Mouse (Mus musculus) left cerebral cortex, postnatal 10 days (tissue): ENCODE measurements around the gene Ephx1. TPM values are rescaled to one million over a fixed set of nuclear protein-coding genes. Genes with fewer than 3 reads are reported as not detected.
A peak's percentile ranks its signal among the peaks of the same experiment; 100 is the strongest.

ENCODE experiments used
- DNase-seq, 2 experiments: peaks; one replicate each; pipeline ENCODE4 v3.0.0; 2021 to 2022; ENCODE audit warnings: low spot score in 2 of 2, mixed read lengths in 1 of 2; ENCODE audit errors: extremely low spot score in 1 of 2
- intact Hi-C: fragments of 180-260 bp; cut with DNase I; formaldehyde crosslinking; loops from one replicate; pipeline ENCODE4 v1.15.1; 2025
- total RNA-seq, 2 experiments: library from RNA; stranded (reverse); gene quantifications; 2 replicates each; pipeline ENCODE4 v1.2.3; 2021

Ephx1 gene
- total RNA-seq, 2 experiments from 2014 or later = 12.3 to 12.7 TPM

- no peak for DNase-seq
- intact Hi-C loops = no loop called here
Measured at GRCm38 (mm10) chr1:181016045-181016444, 4.7 kb downstream of the Ephx1 start.

- intact Hi-C loops = no loop called here
- peak; percentile 24 to 70 for DNase-seq
Measured at GRCm38 (mm10) chr1:181015558-181015957, 5.1 kb downstream of the Ephx1 start.

DNA sequence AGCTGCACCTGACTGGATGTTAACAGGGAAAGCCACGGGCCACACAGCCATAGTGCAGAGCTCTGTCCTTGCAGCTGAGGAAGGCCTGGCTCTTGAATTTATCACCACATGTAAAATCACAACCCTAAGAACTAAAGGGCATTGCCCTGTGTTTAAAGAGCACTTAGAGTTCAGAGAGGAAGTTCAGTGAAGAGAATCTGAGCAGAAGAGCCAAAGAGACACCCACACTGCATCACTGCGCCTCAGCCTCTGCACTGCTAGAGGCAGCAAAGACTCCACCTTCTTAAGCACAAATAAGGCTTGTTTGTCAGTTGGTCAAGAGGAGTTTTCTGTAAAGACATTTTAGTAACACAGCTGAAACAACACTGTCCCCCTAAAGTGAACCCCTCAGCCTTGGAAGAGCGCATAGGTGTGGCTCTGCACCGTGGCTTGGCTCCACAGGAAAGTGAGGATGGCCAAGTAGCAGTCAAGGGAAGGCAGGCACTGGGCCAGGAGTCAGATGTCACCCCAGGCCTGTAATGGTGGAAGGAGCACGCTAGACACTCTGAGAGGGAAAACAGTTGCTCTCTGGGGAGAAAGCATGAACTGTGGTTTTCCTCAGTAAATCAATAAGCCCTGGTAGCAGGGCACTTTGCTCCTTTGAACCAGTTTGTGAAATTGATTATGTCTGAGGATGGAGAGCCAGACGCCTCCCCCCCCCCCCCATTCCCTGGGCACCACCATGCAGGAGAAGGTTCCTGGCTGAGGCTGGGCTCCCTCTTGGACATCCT is 5.8 kb downstream of the Ephx1 start:
- intact Hi-C loops = no loop called here
- DNase-seq = peak in 1 of 2 experiments; percentile 77

DNA sequence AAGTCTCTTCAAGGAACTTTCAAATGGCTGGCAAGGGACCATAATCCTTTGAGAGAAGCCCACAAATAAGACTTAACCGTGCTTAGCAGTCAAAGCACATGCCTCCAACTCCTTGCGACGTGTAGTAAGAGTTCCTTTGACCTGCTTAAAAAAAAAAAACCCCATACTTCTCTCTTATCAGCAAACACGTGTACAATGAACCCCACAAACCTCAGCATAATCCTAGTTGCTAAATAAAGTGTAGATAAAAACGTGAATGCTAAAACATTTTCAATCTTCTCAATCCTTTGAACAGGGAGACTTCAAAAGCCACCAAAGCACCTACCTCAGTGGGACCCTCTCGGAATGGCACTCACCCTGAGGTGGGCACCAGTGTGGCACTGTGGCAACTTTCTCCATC is 7.3 kb downstream of the Ephx1 start:
- intact Hi-C loops = no loop called here
- no peak for DNase-seq

- intact Hi-C loops = no loop called here
- no peak for DNase-seq
Measured at GRCm38 (mm10) chr1:181012416-181012815, 8.3 kb downstream of the Ephx1 start.

DNA sequence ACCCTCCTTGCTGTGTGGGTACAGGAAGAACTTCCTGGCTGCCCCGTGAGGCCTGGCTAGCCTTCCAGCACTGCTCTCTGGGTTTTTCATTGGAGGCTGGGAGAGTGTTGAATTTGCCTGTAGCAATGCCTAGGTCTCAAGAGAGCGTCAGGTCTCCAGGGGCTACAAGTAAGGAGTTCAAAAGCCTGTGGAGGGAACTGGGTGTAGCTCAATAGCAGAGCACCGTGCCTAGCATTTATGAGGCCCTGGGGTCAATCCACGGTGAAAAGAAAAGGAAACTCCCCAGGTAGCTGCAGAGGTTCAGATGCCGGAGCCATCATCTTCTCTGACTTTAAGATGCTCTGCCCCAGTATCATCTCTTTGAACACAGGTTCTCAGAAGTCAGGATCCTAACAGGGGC is 9.1 kb downstream of the Ephx1 start:
- no peak for DNase-seq
- intact Hi-C loops = no loop called here

DNA sequence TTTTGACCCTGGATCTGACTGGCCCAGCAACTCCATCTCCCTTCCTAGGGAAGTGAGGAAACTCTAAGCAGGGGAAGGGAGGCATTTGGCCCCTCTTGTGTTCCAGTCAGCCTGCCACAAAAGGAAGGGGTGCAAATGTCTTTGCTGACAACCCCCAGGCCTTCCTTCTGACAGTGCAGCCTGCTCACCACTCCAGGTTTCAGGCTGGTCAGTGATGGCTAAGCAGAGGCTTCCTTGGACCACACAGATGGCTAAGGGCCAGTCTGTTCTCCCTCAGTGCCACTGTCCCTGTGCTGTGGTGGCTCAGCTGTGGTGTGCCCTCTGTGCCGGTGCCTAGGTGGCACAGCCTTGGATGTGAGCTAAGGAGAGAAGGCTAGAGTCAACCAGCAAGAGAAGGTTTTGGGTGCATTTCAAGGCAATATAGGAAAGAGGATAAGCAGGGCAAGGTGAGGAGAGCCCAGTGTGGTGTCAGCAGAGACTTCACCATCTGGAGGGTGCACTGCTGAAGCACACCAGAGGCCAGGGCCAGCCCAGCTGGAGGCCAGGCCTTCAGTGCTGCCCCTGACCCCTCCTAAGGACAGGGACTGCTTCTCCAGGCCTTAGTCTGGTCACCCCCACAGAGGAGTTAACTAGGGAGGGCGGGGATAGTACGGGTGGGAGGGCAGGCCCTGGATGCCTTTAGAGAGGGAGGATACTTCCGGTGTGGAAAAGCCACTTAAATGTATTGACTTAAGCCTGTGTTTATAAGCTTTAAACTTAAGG is 10.4 kb downstream of the Ephx1 start:
- intact Hi-C loops = no loop called here
- DNase-seq = no peak

- DNase-seq = peak in 1 of 2 experiments; percentile 53
- intact Hi-C loops = no loop called here
Measured at GRCm38 (mm10) chr1:181009754-181010153, 10.9 kb downstream of the Ephx1 start.

DNA sequence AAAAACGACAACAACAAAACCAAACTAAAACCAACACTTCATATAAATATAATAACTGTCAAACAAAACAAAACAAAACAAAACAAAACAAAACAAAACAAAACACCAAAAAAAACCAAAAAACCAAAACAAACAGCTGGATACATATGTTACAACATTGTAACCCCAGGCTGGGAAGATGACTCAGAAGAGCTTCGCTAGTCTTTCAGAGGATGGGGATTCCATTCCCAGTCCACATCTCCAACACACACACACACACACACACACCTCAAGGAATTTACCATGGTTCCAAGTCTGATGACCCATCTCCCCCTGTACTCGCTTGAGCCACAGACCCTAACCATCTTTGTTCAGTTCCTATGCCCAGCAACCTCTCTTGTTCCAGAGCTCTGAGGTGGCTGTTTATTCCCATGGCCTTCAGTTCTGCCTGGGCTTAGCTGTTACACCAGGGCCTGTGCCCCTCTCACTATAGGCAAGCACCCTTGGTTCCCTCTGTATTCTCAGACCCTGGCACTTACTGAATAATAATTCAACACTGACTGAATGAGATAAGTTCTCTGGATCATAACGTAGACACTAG is 11.6 kb downstream of the Ephx1 start:
- DNase-seq = no peak
- intact Hi-C loops = no loop called here

DNA sequence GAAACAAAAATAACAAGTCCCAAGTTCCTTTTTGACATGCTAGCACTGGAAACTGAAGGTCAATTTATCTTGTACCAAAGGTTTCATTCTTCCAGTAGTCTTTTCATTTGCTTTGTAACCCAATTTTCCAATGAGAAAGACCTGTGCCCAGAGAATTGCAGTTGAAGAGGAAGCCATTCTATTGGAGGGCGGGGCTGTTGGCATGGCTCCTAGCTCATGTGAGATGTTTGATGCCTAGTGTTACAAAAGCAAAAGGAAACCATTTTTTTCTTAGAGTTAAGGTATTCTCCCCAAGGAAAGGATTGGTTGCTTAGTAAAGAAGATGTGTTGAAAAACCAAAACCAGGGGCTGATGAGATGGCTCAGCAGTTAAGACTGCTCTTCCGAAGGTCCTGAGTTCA is 12.4 kb downstream of the Ephx1 start:
- DNase-seq = no peak
- intact Hi-C loops = no loop called here

- intact Hi-C loops = no loop called here
- no peak for DNase-seq
Measured at GRCm38 (mm10) chr1:181007831-181008230, 12.9 kb downstream of the Ephx1 start.

- intact Hi-C loops = no loop called here
- no peak for DNase-seq
Measured at GRCm38 (mm10) chr1:181005331-181005730, 15.4 kb downstream of the Ephx1 start.

DNA sequence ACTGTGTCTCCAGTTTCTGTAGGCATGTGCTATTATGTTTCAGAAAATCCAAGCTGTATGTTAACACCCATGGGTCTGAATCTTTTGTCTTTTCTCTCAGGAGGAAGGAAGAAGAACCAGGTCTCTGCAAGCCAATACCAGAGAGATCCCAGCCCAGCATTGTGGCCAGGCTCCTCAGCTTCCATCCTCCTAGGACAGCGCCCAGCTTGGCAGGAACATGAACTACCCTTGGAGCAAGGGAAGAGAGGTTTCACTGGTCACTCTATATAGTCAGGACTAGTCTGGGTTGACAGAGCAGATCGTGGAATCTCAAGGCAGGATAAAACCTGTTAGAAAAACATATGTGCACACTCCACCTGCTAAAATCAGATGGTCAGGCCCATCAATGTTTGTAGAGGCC is 16.9 kb downstream of the Ephx1 start:
- intact Hi-C loops = no loop called here
- DNase-seq = no peak

GRCm38 (mm10) chr1:181001621-181002020 is 19.1 kb downstream of the Ephx1 start:
- intact Hi-C loops = no loop called here
- DNase-seq = no peak

DNA sequence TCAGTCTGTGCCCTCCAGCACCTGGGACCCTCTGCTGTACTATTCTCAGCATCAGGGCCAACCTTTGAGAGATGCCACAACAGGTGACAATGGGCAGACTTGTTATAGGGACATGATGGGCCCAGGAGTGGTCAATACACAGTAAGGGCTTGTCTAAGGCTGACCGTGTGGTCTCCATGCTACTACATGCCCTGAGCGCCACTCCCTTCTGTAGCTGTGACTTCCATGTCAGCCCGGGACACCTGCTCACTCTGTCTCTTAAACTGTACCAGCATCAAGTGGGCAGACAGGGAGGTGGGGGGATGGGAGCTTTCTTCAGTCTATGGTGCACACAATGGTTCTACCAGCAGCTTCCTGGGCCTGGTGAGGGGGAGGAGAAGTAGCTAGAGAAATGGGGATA is 19.5 kb downstream of the Ephx1 start:
- intact Hi-C loops = no loop called here
- no peak for DNase-seq

GRCm38 (mm10) chr1:181000501-181001092 is 20.1 kb downstream of the Ephx1 start:
- no peak for DNase-seq
- intact Hi-C loops = no loop called here

DNA sequence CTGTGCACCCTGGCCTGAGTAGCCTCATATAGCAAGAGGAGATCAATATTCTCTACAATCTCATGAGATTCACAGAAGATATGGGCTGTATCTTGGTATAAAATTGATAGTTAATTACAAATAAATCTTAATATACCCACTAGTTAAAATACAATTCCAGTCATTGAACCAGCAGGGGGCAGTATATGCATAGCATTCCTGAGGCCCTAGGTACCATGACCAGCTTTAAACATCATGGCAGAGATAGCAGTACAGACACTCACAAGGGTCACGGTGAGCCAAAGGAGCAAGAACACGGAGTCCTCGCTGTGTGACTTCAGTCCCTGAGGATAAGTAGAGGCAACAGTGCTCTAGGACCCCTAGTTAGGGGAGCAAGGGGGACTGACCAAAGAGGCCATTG is 28.6 kb downstream of the Ephx1 start:
- DNase-seq = peak in 1 of 2 experiments; percentile 43
- intact Hi-C loops = loop anchor here (5.0 kb wide), 2 partner anchors 45 to 105 kb away; no protein-coding TSS in a partner anchor

GRCm38 (mm10) chr1:180990671-180991070 is 30.0 kb downstream of the Ephx1 start:
- intact Hi-C loops = loop anchor here (5.0 kb wide), 2 partner anchors 47 to 107 kb away; no protein-coding TSS in a partner anchor

DNA sequence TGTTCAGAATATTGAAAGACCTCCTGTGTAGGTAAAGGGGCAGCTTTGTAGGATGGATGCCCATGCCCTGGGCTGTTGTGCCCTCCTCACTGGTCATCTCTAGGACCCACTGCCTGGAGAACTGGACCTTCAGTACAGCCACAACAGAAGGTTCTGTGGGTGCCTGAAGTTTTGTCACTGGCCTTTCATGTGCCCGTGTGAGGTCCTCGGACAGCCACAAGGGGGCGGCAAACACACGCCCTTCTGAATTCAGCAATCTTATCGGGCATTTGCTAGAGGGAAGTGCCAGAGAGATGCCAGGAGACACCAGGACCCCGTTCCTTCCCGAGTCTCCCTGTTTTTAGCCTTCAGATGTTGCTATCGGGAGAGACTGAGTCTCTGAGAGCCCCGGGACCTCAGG is 32.9 kb downstream of the Ephx1 start:
- peak; percentile 66 to 78 for DNase-seq
- intact Hi-C loops = no loop called here

More at GRCm38 (mm10) chr1:180990671-180991070, 30.0 kb downstream of the Ephx1 start:
- DNase-seq = no peak
